ENCODE assay signal across 8 mouse cellular contexts in genomic region chr10:111600677-111601099, GRCm38 (mm10).
A peak's percentile ranks its signal among the peaks of the same experiment; 100 is the strongest.
DNase-seq lines count a peak whose midpoint lies in the region; ATAC-seq lines count a peak whose summit lies in the region.
"Had no signal": no experiment of that assay in that cellular context is flagged by ENCODE, and none has a peak within 500 bp of the region (broad histone marks: within the 10 kb centered on the region; RNA-seq: fewer than 3 reads in every experiment).

No protein-coding gene starts in this region.

- H3K36me3 ChIP-seq in embryonic facial prominence, embryonic 14.5 days (ENCODE audit: control insufficient read depth, insufficient read depth, low read length): no peaks in the 10 kb centered on the region
- H3K36me3 ChIP-seq in limb, embryonic 12.5 days: no peaks in the 10 kb centered on the region
- no peaks in the 10 kb centered on the region for H3K36me3 ChIP-seq in midbrain, embryonic 15.5 days (replicated peaks)

- H3K4me1 ChIP-seq in embryonic facial prominence, embryonic 14.5 days (ENCODE audit: control insufficient read depth, insufficient read depth, low read length): peaks cover 25% of the 10 kb centered on the region
- peaks cover 40% of the 10 kb centered on the region for H3K4me1 ChIP-seq in limb, embryonic 12.5 days (replicated peaks)
- H3K4me1 ChIP-seq in midbrain, embryonic 15.5 days: peaks cover 8% of the 10 kb centered on the region

- H3K4me2 ChIP-seq in embryonic facial prominence, embryonic 14.5 days (ENCODE audit: low read depth, low read length): peak overlapping the region; percentile 5; the same call in 1 of the 2 replicates
- H3K4me2 ChIP-seq in limb, embryonic 12.5 days: 0 out of 2 replicates have a peak overlapping the region, but pooled peaks have one; percentile 4
- H3K4me2 ChIP-seq in midbrain, embryonic 15.5 days: no peak overlapping the region

- DNase-seq in adrenal gland, postnatal 14 days: peak; percentile 94
- DNase-seq in embryonic facial prominence, embryonic 14.5 days (ENCODE audit: low spot score): peak; percentile 98
- DNase-seq in heart, adult 8-10 months (ENCODE audit: low spot score): peak; percentile 86
- peak; percentile 84 to 89 for DNase-seq in kidney, adult 8-10 months
- peak; percentile 82 for DNase-seq in testis, postnatal 10 days (ENCODE audit: low spot score)

- H3K4me3 ChIP-seq in embryonic facial prominence, embryonic 14.5 days (ENCODE audit: low read depth, low read length): no peak overlapping the region
- no peak overlapping the region for H3K4me3 ChIP-seq in limb, embryonic 12.5 days (replicated peaks)
- H3K4me3 ChIP-seq in midbrain, embryonic 15.5 days: no peak overlapping the region
- H3K4me3 ChIP-seq: erythroblast, embryonic 14.5 days had no signal

- H3K27ac ChIP-seq in embryonic facial prominence, embryonic 14.5 days (replicated peaks; ENCODE audit: low read depth, low read length): peak overlapping the region; percentile 75
- H3K27ac ChIP-seq in limb, embryonic 12.5 days: peak overlapping the region; percentile 66
- H3K27ac ChIP-seq in midbrain, embryonic 15.5 days: peak overlapping the region; percentile 31; the same call in 1 of the 2 replicates

- H3K9me3 ChIP-seq in embryonic facial prominence, embryonic 14.5 days (ENCODE audit: control insufficient read depth, low read length): no peaks in the 10 kb centered on the region
- H3K9me3 ChIP-seq in limb, embryonic 12.5 days: no peaks in the 10 kb centered on the region
- H3K9me3 ChIP-seq in midbrain, embryonic 15.5 days: no peaks in the 10 kb centered on the region

- WGBS in embryonic facial prominence, embryonic 14.5 days: 5% methylated on average over 2 of the region's 2 CpGs
- WGBS in limb, embryonic 12.5 days: 1% methylated on average over 2 of the region's 2 CpGs
- WGBS in midbrain, embryonic 15.5 days: 20% methylated on average over 2 of the region's 2 CpGs

- no peaks in the 10 kb centered on the region for H3K27me3 ChIP-seq in embryonic facial prominence, embryonic 14.5 days (replicated peaks; ENCODE audit: control insufficient read depth, insufficient read depth, low read length)
- H3K27me3 ChIP-seq in limb, embryonic 12.5 days: no peaks in the 10 kb centered on the region
- H3K27me3 ChIP-seq in midbrain, embryonic 15.5 days (replicated peaks): no peaks in the 10 kb centered on the region

- no peak overlapping the region for H3K9ac ChIP-seq in embryonic facial prominence, embryonic 14.5 days (ENCODE audit: low read depth, low read length)
- no peak overlapping the region for H3K9ac ChIP-seq in limb, embryonic 12.5 days (replicated peaks)
- H3K9ac ChIP-seq in midbrain, embryonic 15.5 days: no peak overlapping the region

- peak; percentile 98 for ATAC-seq in embryonic facial prominence, embryonic 14.5 days (ENCODE audit: low read depth)
- peak; percentile 93 for ATAC-seq in limb, embryonic 12.5 days (ENCODE audit: insufficient number of reproducible peaks, insufficient read depth, low FRiP score, low TSS enrichment, low read depth)
- ATAC-seq in midbrain, embryonic 15.5 days (replicated peaks): peak; percentile 83
